Mouse (Mus musculus) E14TG2a.4 (cell line): ENCODE measurements at regions not wholly inside any gene's neighbourhood (a gene's known extent, or its start where the extent isn't known, plus 50 kb on each side); places are given as distances from the start of the nearest gene placed in this dataset.
A peak's percentile ranks its signal among the peaks of the same experiment; 100 is the strongest.

ENCODE experiments used
- CTCF ChIP-seq: conservative IDR thresholded peaks from 2 replicates; pipeline ENCODE4 v1.5.1; 2014; ENCODE audit warnings: low read length
- NANOG ChIP-seq: IDR thresholded peaks from 2 replicates; pipeline ENCODE4 v1.6.1; 2014; ENCODE audit warnings: borderline replicate concordance, low read length, mixed read lengths
- POU5F1 ChIP-seq: IDR thresholded peaks from 2 replicates; pipeline ENCODE4 v1.6.1; 2014; ENCODE audit warnings: low read length, borderline replicate concordance

- TF ChIP-seq CTCF = 0 out of 2 replicates have a peak, but pooled peaks have one; percentile 7
- no peak for TF ChIP-seq NANOG
- TF ChIP-seq POU5F1 = no peak
Measured at GRCm38 (mm10) chr13:4662336-4663101, 53.5 kb upstream of the Akr1e1 start.
